Mouse (Mus musculus): ENCODE measurements around the gene Plk3.

The Plk3 gene

DNA sequence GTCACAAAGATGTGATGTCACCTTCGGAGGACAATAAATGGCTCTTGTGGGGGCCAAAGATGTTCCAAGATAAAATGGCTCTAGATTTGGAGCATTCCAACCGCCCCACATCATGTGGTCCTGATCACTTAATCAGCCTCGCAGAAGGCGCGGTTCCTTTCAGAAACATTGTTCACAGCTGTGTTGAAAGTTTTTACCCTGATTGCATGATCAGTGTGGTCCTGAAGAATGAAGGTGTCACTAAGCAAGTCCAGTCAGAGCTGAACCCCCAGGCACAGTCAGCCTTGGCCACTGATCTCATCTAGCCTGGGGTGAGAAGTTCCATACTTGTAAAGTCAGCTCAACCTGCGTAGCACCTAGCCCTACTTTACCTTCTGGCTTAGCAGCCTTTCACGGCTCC is 15.8 kb downstream of the Plk3 start:
- DNase-seq, result no peak

DNA sequence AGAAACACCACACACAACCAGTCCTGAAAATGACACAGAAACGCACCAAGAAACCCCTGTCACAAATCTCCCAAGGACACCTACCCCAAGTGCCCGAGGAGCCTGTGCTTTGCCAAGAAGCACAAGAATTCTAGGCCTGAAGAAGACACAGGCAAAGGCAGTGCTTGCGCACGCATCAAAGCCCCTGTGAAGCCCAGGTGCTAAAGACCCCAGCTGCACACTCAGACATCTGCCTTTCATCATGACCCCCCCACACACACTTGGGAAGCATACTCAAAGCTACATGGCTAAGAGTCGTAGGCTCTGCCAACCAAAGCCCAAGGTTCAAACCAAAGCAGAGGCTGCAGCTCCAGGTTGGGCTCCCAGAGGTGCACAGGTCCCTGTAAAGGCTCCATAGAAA is 18.2 kb downstream of the Plk3 start:
- DNase-seq, result no peak

DNA sequence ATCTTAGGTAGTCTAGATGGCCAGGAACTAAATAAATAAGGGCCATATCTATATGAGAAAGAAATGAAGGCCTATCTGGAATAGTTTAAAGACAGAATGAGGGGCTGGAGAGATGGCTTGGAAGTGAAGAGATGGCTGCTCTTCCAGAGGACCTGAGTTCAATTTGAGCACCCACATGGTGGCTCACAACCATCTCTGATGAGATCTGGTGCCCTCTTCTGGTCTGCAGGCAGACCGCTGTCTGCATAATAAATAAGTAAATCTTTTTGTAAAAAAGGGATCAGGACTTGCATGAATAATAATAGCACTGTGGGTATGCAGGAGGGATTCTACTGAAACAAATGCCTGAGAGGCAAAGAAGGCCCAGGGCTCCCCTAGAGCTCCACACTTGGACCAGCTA is 20.5 kb downstream of the Plk3 start:
- no peak for DNase-seq

DNA sequence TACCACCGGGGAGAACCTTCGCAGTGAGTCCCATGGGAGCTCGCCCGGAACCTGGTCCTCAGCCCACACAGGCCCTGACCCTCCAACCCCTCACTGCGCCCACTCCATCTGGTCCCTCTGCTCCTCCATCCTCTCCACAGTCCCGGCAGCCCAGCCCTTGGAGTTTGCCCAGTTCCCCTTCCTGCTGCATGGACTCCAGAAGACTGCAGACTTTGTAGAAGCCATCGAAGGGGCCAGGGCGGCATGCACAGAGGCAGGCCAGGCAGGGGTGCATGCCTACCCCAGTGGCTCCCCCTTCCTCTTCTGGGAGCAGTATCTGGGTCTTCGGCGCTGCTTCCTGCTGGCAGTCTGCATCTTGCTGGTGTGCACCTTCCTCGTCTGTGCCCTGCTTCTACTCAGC is 22.8 kb downstream of the Plk3 start:
- DNase-seq, result no peak

DNA sequence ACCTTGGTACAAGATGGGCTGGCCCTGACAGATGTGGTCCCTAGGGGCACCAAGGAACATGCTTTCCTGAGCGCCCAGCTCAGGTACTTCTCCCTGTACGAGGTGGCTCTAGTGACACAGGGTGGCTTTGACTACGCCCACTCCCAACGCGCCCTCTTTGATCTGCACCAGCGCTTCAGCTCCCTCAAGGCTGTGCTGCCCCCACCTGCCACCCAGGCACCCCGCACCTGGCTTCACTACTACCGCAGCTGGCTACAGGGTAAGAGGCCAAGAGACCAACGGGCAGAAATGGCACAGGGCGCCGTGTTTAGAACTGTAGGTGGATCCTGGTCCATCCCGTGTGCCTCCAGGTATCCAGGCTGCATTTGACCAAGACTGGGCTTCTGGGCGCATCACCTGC is 23.5 kb downstream of the Plk3 start:
- no peak for DNase-seq

DNA sequence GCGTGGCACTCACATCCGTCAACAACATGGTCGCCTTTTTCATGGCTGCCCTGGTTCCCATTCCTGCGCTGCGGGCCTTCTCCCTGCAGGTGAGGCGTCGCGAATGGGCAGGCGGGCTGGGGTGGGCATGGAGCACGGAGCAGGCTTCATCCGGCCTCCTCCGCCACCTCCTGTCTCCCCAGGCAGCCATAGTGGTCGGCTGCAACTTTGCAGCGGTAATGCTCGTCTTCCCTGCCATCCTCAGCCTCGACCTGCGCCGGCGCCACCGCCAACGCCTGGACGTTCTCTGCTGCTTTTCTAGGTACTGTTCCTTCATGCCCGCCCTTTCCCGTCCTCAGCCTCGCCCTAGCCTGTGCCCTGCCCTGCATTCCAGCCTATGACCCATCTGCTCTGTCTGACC is 24.4 kb downstream of the Plk3 start:
- no peak for DNase-seq

DNA sequence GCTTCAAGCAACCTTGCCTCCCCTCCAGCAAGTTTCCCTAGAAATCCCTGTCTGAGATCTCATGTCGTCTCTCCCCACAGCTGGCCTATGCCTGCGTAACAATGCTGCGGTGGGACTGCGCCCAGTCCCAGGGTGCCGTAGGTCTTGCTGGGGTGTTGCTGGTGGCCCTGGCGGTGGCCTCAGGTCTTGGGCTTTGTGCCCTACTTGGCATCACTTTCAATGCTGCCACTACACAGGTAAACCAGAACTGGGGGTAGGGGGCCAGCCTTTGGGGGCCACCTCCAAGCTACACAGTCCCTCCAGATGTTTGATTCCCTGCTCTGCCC is 25.3 kb downstream of the Plk3 start:
- DNase-seq, result no peak

DNA sequence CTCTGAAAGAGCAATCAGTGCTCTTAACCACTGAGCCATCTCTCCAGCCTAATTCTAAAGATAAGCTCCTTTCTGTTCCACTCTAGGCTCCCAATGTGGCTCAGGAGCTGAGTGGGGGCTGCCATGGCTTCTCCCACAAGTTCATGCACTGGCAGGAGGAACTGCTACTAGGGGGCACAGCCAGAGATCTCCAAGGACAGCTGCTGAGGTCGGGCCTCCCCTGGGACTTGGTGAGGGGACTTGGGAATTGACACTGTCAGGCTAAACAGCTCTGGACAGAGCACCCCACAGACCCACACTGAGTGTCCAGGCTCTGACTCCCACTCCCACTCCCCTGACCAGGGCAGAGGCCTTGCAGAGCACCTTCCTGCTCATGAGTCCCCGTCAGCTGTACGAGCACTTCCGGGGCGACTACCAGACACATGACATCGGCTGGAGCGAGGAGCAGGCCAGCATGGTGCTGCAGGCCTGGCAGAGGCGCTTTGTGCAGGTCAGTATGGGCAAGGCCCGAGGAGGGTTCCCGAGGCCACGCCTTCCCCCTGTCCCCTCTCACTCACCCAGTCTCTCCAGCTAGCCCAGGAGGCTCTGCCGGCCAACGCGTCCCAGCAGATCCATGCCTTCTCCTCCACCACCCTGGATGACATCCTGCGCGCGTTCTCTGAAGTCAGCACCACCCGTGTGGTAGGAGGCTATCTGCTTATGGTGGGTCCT is 25.8 kb downstream of the Plk3 start:
- DNase-seq, result no peak

DNA sequence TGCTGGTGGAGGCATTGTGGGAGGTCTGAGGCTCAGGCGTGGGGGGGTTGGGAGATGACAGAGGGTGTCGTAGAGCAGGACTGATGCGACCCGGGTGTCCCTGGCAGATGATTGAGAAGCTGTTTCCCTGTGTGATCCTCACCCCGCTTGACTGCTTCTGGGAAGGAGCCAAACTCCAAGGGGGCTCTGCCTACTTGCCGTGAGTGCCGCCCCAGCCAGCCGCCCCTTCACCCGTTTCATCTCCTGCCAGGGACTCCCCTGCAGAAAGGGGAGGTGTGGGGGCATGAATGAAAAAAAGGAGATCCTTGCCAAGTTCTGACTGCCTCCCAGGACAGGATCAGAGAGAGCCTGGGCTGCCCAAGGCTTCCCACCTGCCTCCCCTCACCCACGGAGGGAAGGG is 28.6 kb downstream of the Plk3 start:
- DNase-seq, result no peak

DNA sequence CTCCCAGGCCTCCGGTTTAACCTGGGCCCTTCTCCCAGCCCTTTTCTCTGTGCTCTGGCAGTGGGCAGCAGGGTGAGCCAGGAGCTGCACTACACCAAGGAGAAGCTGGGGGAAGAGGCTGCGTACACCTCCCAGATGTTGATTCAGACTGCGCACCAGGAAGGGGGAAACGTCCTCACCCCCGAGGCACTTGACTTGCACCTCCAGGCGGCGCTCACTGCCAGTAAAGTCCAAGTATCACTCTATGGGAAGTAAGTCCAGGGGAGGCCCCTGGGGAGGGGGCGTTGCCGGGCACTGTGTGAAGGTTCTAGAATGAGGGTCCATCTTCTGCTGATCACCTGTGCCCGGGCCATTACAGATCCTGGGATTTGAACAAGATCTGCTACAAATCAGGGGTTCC is 29.1 kb downstream of the Plk3 start:
- no peak for DNase-seq

DNA sequence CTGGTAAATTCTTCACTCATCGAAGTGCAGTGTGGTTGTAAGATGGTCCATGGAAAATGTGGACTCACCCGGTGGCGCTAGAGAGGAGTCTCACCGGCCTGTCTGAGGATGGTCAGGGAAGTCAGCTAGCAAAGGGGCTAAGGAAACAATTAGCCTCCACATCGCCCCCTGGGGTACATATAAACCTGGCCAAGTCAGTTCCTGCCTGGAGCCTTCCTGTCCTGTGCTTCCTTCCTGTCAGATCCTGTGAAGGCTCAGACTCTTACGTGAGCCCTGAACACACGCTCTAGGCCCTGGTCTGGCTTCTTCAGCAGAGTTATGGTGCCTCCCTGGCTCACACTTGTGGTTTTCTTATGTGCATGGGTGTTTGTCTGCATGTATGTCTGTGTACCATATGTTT is 32.5 kb downstream of the Plk3 start:
- peak; percentile 69 to 75 for DNase-seq

DNA sequence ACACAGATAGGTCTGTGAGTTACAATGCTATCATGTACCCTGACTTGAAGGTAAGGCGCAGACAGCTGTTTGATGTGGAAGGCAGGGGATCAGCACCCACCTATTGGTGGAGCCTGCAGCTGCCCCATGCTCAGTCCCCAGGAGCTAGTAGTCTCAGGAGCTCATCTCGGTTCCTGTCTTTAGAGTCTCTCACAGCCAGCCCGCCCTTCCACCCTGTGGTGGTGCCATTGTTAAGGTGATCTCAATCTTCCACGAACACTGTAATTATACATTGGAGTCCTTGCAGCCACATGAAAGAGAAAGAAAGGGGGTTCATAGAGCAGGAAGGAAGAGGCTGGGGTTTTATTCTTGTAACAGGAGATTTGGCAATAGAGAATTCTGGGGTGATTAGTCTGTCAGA is 33.7 kb downstream of the Plk3 start:
- DNase-seq, result no peak

DNA sequence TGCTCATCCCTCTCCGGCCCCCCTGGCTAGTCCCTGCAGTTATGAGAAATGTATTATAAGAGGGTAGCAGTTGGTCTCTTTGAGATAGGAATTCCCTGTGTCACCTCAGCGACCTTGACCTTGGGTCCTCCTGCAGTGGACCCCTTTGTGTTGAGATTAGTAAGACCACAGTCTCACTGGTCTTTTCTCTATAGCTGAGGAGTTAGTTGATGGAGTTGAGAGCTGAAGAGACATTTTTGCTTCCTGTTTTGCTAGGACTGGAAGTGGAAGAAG is 35.1 kb downstream of the Plk3 start:
- no peak for DNase-seq

DNA sequence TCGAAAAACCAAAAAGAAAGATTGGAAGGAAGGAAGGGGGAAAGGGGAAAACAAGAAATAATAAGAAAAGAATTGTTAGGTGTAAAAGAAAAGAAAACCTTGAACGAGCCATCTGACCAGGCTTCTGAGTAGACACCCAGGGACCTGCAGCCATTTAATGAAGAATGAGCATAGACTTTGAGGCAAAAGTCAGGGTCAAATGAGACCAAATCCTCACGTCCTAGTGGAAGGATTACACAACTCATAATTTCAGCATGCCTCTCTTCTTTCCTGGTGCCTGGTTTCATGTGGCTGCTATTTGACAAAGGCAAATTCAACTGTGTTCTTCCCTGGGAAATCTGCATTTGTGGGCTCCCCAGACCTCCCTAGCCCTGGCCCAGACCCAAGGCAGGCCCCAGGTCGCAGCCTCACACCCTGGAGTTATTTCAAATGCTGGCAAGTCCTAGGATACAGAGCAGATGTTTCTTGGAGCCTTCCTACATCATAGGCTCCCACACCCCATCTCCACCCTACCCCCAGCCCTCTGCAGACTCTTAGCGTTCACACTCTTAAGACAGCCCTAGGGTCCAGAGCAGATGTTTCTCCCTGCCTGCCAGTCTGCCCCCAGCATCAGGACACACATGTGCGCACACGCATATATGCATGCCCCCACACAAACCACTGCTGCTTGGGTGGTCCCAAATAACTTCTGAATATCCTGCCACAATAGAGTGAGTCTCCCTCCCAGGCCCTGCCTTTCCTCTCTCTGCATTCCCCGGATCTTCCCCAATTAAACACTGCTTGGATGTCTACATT is 35.6 kb downstream of the Plk3 start:
- DNase-seq, result peak in 1 of 2 experiments; percentile 61

DNA sequence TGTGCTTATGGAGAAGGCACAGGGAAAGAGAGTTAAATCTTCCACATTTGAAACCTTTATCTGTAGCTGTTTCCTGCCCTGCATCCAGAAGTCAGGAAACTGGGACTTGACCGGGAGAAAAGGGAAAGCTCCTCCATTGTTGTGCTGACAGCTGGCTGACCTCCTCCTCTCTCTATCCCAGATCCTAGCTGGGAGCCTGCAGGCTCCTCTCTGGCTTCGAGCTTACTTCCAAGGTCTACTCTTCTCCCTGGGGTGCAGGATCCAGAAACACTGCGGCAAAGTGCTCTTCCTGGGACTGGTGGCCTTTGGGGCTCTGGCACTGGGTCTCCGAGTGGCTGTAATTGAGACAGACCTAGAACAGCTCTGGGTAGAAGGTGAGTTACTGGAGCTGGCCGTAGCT is 37.1 kb downstream of the Plk3 start:
- no peak for DNase-seq

DNA sequence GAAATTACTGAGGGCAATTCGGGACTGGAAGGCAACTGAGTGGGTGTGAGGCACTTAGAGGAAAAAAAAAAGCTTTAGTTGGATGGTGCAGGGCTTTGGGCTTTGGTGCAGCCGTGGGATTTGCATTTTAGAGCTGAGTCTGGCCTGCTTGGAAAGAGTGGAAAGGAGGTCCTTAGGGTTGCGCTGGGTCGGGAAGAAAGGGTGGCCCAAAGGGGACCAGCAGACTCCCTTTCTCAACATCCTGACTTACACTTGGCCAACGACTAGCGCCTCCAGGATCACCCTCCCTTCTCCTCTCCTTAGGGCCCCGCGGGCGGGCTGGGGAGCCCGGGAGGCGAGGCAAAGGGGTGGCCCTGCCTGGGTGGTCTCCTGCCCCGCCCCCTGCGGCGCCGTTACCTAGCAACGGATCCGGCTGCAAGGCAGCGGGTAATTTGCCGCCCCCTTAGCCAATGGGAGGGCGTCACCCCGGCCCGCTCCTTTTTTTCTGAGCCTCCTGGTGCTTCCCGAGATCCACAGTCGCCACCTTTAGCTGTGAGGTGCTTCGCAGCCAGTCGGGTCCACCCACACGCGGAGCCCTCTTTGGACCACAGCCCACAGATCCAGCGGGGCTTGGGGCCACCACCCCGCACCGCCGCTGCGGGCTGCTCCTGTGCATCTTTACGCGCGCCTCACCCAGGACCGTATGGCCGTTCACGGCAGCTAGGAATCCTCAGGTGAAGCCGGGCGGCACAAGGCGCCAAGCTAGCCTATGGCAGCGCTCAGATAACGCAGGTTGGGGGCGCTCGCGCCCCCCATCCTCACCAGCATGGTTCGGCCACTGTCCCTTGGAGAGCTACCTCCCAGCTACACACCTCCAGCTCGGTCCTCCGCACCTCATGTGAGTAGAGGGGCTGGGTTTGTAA is 38.0 kb downstream of the Plk3 start, which contains the start of gene Ptch2:
Gene Ptch2, plus strand, starts transcription at position 525 of the 902 bp plus-strand sequence.
- peak; percentile 87 to 91 for DNase-seq

DNA sequence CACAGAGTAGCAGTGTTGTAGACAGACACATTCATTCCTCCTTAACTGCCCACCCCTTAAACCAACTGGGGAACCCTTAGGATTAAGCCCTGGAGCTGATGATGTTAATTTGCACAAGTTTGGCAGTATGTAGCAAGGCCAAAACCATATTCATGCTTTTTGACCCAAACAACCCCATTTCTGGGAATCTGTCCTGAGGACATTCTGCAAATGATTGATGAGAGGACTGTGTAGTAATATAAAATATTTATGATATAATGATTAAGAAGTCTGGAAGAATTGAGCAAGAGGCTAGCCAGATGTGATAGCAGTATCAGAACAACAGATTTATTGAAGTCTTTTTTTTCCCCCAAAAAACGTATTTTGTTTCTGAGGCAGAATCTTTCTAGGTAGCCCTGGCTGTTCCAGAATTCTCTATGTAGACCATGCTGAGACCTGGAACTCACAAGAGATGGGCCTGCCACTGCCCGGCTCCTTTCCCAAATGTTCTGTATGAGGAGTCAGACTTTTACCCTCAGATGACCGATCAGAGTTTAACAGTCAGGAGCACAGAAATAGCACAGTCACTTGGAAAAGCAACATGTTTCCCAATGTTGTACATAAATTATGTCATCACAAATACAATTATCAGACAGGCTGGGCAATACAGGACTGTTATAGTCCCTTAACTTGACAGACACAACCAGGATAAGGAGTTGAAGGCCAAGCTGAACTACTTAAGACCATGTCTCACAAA is 39.0 kb downstream of the Plk3 start:
- DNase-seq, result no peak

DNA sequence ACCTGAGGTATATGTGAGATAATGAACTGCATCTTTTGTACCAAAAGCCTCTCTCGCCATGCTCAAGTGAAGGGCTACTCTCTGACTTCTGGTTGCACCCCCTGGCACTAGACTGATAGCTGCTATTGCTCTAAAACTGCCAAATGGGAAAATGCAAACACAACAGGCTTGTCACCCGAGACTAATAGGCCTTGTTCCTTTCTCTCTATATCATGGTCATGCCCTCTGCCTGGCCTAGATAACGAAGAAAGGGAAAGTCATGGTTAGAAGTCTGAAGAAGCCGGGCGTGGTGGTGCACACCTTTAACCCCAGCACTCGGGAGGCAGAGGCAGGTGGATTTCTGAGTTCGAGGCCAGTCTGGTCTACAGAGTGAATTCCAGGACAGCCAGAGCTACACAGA is 43.2 kb downstream of the Plk3 start:
- no peak for DNase-seq

DNA sequence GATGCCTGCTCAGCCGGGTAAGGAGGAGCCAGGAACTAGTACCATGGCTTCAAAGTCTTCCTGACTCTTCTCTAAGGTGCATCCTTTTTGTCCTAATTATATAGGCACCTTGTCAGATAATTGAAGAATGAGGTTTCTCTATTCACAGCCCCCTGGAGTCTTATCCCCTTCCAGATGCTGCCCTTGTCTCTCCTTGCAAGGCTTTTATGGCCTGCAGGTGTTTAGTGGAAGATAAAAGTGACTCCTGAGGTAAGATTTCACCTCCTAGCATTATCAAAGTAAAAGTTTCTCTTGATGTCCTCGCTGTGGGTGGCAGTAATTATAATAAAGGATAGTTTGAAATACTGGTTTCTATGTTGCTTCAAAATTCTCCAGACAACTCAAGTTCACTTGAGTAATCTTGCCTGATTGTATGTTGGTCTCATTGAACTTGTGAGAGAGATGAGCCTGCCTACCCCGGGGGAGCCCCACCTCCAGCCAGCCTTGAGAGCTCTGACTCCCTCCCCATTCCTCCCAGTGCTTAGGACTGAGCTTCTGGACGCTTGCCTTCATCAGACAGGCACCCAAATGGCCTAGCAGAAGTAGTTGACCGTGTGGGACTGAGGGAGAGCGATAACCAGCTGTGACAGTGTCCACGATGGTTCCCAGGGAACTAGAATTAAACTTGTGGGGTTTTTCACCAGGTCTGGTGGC is 45.7 kb downstream of the Plk3 start:
- no peak for DNase-seq
